Mouse (Mus musculus) kidney, postnatal 0 days (tissue): Measurements from ENCODE around the gene Ncbp2. TPM values are rescaled to one million over a fixed set of nuclear protein-coding genes. Genes with fewer than 3 reads are reported as not detected.

Experiments used
- ATAC-seq: fragments of 200-750 bp; cut with Nextera tagmentation; replicated peaks from 2 replicates; pipeline ENCODE4 v1.8.0; 2017; ENCODE audit warnings: low read depth, moderate number of reproducible peaks, moderate TSS enrichment, moderate library complexity; ENCODE audit not compliant: low FRiP score
- DNase-seq: peaks from one replicate; pipeline ENCODE4 v3.0.0-alpha.2; 2016; ENCODE audit warnings: low spot score
- H3K27ac ChIP-seq: fragments of 300-500 bp; sonication (generic); 2 replicates; pipeline ENCODE4 v1.5.1; 2014; ENCODE audit warnings: mild to moderate bottlenecking
- H3K27me3 ChIP-seq: fragments of 300-500 bp; sonication (generic); 2 replicates; pipeline ENCODE4 v1.6.1; 2014; ENCODE audit warnings: low read length, mixed read lengths; ENCODE audit not compliant: insufficient read depth
- H3K36me3 ChIP-seq: fragments of 300-500 bp; sonication (generic); 2 replicates; pipeline ENCODE4 v1.6.1; 2014; ENCODE audit warnings: low read length, mixed read lengths; ENCODE audit not compliant: insufficient read depth
- H3K4me1 ChIP-seq: fragments of 300-500 bp; sonication (generic); replicated peaks from 2 replicates; pipeline ENCODE4 v1.6.1; 2014; ENCODE audit warnings: antibody characterized with exemption, low read length, mixed read lengths; ENCODE audit not compliant: insufficient read depth
- H3K4me2 ChIP-seq: fragments of 300-500 bp; sonication (generic); 2 replicates; pipeline ENCODE4 v1.6.1; 2014; ENCODE audit warnings: mild to moderate bottlenecking, low read length, moderate library complexity, mixed read lengths
- H3K4me3 ChIP-seq: fragments of 300-500 bp; sonication (generic); replicated peaks from 2 replicates; pipeline ENCODE4 v1.5.1; 2014; ENCODE audit warnings: low read depth, low read length
- H3K9ac ChIP-seq: fragments of 300-500 bp; sonication (generic); 2 replicates; pipeline ENCODE4 v1.6.1; 2014; ENCODE audit warnings: low read depth, low read length
- H3K9me3 ChIP-seq: fragments of 300-500 bp; sonication (generic); replicated peaks from 2 replicates; pipeline ENCODE4 v1.6.1; 2016; ENCODE audit warnings: low read length, inconsistent platforms, mixed read lengths
- CTCF ChIP-seq: IDR thresholded peaks from 2 replicates; pipeline ENCODE4 v1.5.1; 2016; ENCODE audit warnings: antibody characterized with exemption, low read depth, mild to moderate bottlenecking, moderate library complexity
- WGBS: fragments of 180-500 bp; shearing (Covaris S2); extraction: QIAGEN DNeasy Blood & Tissue Kit; methylation state at CpG from one replicate; pipeline ENCODE4 v1.1.7; 2014; 5-methylcytosine and 5-hydroxymethylcytosine counted together
- polyA plus RNA-seq: library from polyadenylated mRNA; unstranded; fragments of >200 nt; fragmentation: Nextera tagmentation; extraction: Ambion mirVana; gene quantifications from 2 replicates; pipeline ENCODE4 v1.2.1, GENCODE M21; 2015

Ncbp2 gene
- polyA plus RNA-seq, 1 experiment from 2014 or later = 79.1 TPM

DNA sequence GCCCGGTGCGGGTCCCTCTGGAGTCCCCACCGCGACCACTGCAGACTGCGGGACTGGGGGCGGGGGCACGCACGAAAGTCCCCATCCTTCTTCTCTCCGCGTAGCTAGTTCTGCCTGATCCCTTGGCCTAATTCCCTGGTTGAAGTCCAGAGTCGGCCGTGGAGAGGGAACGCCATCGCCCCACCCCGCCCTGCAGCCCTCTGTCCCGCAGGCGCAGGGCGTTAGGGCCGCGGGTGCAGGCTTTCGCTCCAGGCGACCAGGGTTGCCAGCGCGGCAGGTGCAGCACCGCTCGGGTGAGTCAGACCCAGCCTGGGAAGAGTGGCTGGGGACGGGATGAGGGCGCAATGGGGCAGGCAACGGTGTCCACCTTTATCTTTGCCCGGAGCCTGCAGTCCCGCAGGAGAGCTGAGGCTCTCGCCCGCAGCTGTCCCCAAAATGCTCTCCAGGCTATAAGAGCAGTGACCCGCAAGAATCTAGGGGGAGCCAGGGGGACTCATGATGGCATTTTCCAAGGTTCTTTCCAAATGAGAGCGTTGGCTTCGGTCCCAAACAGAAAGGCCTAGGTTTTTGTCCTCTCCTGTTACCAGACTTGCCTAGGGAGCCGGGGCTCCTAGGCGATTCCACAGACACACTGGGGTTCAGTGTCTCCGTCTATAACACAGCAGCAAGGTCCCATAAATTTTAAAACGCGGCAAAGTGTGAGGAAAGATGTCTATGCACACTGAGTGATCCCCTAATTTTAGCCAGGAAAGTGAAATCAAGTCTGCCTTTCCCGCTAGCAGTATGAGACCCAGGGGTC, 14.4 kb upstream of the Ncbp2 start, which contains the start of gene Pigz:
TSS of gene Pigz (plus strand) at position 101 of the 799 bp plus-strand sequence.
- ATAC-seq = no peak
- no peak within 1 kb of the TSS for H3K27ac ChIP-seq
- H3K4me1 ChIP-seq = peaks cover 11% of the 10 kb centered on the region; the same call in 1 of the 2 replicates
- H3K27me3 ChIP-seq = peaks cover 11% of the 10 kb centered on the region; the same call in 1 of the 2 replicates
- no peak for DNase-seq
- peak within 1 kb of the TSS; percentile 92 for H3K4me2 ChIP-seq
- peak within 1 kb of the TSS; percentile 42; the same call in 1 of the 2 replicates for H3K9ac ChIP-seq
- TF ChIP-seq CTCF = no peak
- WGBS = 8% methylated on average over 42 of the region's 42 CpGs
- H3K4me3 ChIP-seq = peak within 1 kb of the TSS; percentile 52
- H3K36me3 ChIP-seq = no peaks in the 10 kb centered on the region
- H3K9me3 ChIP-seq = no peaks in the 10 kb centered on the region

DNA sequence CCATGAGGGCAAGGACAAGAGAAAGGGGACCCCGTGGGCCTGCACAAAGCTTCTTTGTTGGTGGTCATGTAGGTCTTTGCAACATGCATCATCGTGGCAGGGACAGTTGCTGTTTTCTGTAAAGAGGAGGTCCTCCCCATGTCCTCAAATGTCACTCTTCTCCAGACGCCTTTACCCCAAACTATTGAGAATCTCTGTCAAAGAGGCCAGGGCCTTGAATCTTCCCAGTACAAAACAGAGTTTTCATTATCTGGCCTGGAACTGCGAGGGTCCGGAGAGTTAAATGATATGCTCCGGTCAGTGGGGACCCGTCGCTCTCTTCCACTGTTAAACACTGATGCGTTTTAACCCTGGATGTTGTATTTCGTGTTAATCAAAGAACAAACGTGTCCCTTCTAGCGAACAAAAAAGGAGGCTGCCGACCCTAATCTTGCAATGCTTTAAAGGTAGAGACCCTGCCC, 13.7 kb upstream of the Ncbp2 start:
- Histone ChIP-seq H3K4me1 (peaks cover 11% of the 10 kb centered on the region; the same call in 1 of the 2 replicates), H3K27me3 (peaks cover 11% of the 10 kb centered on the region; the same call in 1 of the 2 replicates), H3K27ac (no peak overlapping the region), H3K4me2 (peak overlapping the region; percentile 92), H3K9me3 (no peaks in the 10 kb centered on the region), H3K36me3 (no peaks in the 10 kb centered on the region), H3K9ac (no peak overlapping the region), H3K4me3 (peak overlapping the region; percentile 28; the same call in 1 of the 2 replicates)
- ATAC-seq = no peak
- no peak for DNase-seq
- no peak for TF ChIP-seq CTCF
- 22% methylated on average over 13 of the region's 13 CpGs for WGBS

DNA sequence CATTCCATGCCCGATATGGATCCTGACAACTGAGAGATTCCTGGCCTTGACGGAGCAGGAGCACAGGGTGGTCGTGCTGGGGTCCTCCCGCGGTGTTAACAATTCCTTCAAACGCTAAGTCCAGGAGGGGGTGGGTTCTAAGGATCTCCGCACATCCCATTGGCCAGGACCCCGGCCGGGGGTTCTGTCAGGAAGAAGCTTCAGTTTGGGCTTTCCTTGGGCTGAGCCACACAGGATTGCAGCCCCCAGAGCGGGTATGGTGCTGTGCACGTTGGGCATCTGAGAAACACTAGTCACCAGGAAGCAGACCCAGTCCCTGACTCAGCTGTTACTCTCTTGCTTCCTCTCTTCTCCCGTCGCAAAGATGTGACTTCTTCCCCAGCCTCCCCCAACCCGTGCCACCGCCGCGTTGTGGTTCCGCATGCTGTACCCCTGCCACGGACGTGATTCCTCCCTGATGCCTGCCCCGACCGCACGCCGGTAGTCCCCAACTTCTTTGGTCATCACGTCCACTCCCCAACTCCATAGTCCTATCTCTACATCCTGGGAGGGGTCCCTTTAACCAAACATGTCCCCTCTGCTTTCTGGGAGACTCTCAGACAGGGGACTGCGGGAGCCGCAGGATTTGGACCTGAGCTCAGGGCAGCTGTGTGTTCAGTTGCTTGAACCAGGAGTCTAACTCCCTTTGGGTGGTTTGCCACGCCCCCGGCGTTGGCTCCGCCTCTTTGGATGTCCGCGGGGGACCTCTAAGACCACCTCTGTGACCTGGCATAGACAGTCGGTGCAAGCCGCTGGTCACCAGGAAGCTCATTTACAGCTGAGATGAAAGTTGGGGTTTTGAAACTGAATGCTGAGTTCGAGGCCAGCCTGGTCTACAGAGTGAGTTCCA, 13.0 kb upstream of the Ncbp2 start:
- Histone ChIP-seq H3K4me2 (peak overlapping the region; percentile 55), H3K4me1 (peaks cover 11% of the 10 kb centered on the region; the same call in 1 of the 2 replicates), H3K27me3 (peaks cover 11% of the 10 kb centered on the region; the same call in 1 of the 2 replicates), H3K36me3 (no peaks in the 10 kb centered on the region), H3K9ac (0 out of 2 replicates have a peak overlapping the region, but pooled peaks have one; percentile 19), H3K27ac (no peak overlapping the region), H3K9me3 (no peaks in the 10 kb centered on the region), H3K4me3 (peak overlapping the region; percentile 28)
- no peak for ATAC-seq
- WGBS = 4% methylated on average over 36 of the region's 36 CpGs
- DNase-seq = no peak
- TF ChIP-seq CTCF = no peak

DNA sequence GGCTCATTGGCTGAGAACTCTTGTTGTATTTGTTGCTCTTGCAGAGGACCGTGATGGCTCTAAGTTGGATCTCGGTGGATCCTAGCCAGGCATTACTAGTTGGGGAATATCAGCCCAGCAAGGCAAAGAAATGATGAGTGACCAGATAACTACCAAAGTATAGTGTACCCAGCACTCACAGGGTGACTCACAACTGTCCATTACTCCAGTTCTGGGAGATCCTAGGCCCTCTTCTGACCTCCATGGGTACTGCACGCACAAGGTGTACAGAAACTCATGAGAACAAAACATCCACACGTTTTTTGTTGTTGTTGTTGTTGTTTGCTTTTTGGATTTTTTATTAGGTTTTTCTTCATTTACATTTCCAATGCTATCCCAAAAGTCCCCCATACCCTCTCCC, 11.7 kb upstream of the Ncbp2 start:
- no peaks in the 10 kb centered on the region for H3K9me3 ChIP-seq
- H3K4me3 ChIP-seq = no peak overlapping the region
- H3K36me3 ChIP-seq = no peaks in the 10 kb centered on the region
- no peak for ATAC-seq
- peaks cover 11% of the 10 kb centered on the region; the same call in 1 of the 2 replicates for H3K27me3 ChIP-seq
- no peak for DNase-seq
- H3K9ac ChIP-seq = no peak overlapping the region
- peaks cover 11% of the 10 kb centered on the region; the same call in 1 of the 2 replicates for H3K4me1 ChIP-seq
- H3K27ac ChIP-seq = no peak overlapping the region
- TF ChIP-seq CTCF = no peak
- WGBS = 89% methylated on average over 4 of the region's 4 CpGs
- no peak overlapping the region for H3K4me2 ChIP-seq

DNA sequence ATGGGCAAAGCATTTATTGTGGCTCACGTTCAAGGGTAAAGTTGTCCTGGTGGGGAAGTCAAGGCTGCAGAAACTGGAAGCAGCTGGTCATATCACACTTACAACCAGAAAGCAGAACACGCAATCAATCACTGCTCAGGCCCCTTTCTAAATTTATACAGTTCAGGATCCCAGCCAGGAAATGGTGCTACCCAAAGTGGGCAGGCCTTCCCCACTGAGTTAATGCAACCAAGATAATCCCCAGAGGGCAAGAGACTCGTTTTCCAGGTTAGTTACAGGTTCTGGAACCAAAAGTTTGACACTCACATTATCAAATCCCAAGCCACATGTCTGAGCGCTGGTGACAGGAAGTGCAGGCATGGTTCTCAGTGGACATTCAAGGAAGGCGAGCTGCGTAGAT, 9.5 kb upstream of the Ncbp2 start:
- WGBS = 69% methylated on average over 6 of the region's 6 CpGs
- H3K27ac ChIP-seq = no peak overlapping the region
- no peak overlapping the region for H3K4me3 ChIP-seq
- no peaks in the 10 kb centered on the region for H3K9me3 ChIP-seq
- ATAC-seq (no peak), DNase-seq (no peak)
- H3K4me1 ChIP-seq = peaks cover 8% of the 10 kb centered on the region; the same call in 1 of the 2 replicates
- no peak overlapping the region for H3K4me2 ChIP-seq
- no peak for TF ChIP-seq CTCF
- H3K36me3 ChIP-seq = no peaks in the 10 kb centered on the region
- peaks cover 9% of the 10 kb centered on the region; the same call in 1 of the 2 replicates for H3K27me3 ChIP-seq
- no peak overlapping the region for H3K9ac ChIP-seq

DNA sequence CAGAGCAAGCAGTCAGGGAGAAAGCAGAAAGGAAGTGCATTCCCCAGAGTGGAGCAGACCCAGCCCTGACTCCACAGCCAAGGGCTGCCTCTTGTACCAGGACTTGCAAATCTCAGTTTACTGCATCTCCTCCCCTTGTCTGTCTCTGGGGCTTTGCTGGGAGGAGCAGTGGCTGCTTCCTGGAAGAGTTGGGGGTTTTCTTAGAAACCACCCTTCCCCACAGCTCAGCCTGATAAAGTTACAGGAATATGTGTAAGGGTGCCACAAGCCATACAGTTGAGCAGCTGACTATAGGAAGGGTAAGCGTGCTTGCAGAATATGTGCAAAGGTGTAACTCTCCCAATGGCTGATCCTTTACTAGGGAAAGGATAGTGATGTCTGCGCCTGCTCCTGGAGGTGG, 7.7 kb upstream of the Ncbp2 start:
- TF ChIP-seq CTCF = no peak
- no peak overlapping the region for H3K9ac ChIP-seq
- no peak for ATAC-seq
- WGBS = 67% methylated on average over 2 of the region's 2 CpGs
- H3K4me1 ChIP-seq = 0 out of 2 replicates have a peak, but pooled peaks cover under 1% of the 10 kb centered on the region
- H3K36me3 ChIP-seq = no peaks in the 10 kb centered on the region
- no peak for DNase-seq
- no peaks in the 10 kb centered on the region for H3K9me3 ChIP-seq
- H3K27me3 ChIP-seq = no peaks in the 10 kb centered on the region
- H3K27ac ChIP-seq = no peak overlapping the region
- H3K4me3 ChIP-seq = no peak overlapping the region
- H3K4me2 ChIP-seq = no peak overlapping the region
